Mouse (Mus musculus) small intestine, adult 2 months (tissue): ENCODE data around the gene Adamtsl1. TPM values are rescaled to one million over a fixed set of nuclear protein-coding genes. Genes with fewer than 3 reads are reported as not detected.

Experiments
- H3K27ac ChIP-seq: fragments of 200-500 bp; 2 replicates; pipeline ENCODE4 v1.5.1; 2012; ENCODE audit warnings: low read depth, low read length, control low read depth, inconsistent platforms; ENCODE audit not compliant: insufficient read depth
- H3K27me3 ChIP-seq: fragments of 200-500 bp; 2 replicates; pipeline ENCODE4 v1.6.1; 2012; ENCODE audit warnings: mild to moderate bottlenecking, moderate library complexity, low read length, inconsistent platforms; ENCODE audit not compliant: control insufficient read depth, insufficient read depth
- H3K36me3 ChIP-seq: fragments of 200-500 bp; 2 replicates; pipeline ENCODE4 v1.6.1; 2012; ENCODE audit warnings: mild to moderate bottlenecking, low read length, control low read depth, inconsistent platforms; ENCODE audit not compliant: control insufficient read depth, insufficient read depth
- H3K4me1 ChIP-seq: fragments of 200-500 bp; 2 replicates; pipeline ENCODE4 v1.6.1; 2012; ENCODE audit warnings: low read length, inconsistent platforms, mixed read lengths; ENCODE audit not compliant: control insufficient read depth, insufficient read depth, insufficient read length
- H3K4me3 ChIP-seq: fragments of 200-500 bp; 2 replicates; pipeline ENCODE4 v1.5.1; 2012; ENCODE audit warnings: low read depth, mild to moderate bottlenecking, control low read depth, inconsistent platforms, low read length, moderate library complexity
- CTCF ChIP-seq: fragments of 200-500 bp; IDR thresholded peaks from 2 replicates; pipeline ENCODE4 v1.5.1; 2012; ENCODE audit warnings: low read depth, mild to moderate bottlenecking, control low read depth, inconsistent platforms, low read length, moderate library complexity, mixed read lengths; ENCODE audit not compliant: insufficient replicate concordance, insufficient read length; ENCODE audit errors: extremely low read depth
- POLR2A ChIP-seq: fragments of 200-500 bp; IDR thresholded peaks from 2 replicates; pipeline ENCODE4 v1.6.1; 2012; ENCODE audit warnings: low read depth, mild to moderate bottlenecking, control low read depth, inconsistent platforms, low read length, moderate library complexity
- WGBS: fragments of 180-500 bp; shearing (Covaris S2); methylation state at CpG from one replicate; pipeline ENCODE4 v1.1.7; 2018; 5-methylcytosine and 5-hydroxymethylcytosine counted together
- polyA plus RNA-seq: library from polyadenylated mRNA; depleted of rRNA; stranded (reverse); fragments of >200 nt; gene quantifications from 2 replicates; pipeline ENCODE4 v1.2.3, GENCODE M21; 2012

Gene Adamtsl1
- polyA plus RNA-seq, 1 experiment, result 1.1 TPM

GRCm38 (mm10) chr4:85790226-85790625, 276.3 kb downstream of the Adamtsl1 start:
- Histone ChIP-seq H3K4me3 (no peak overlapping the region), H3K4me1 (no peaks in the 10 kb centered on the region), H3K27me3 (no peaks in the 10 kb centered on the region), H3K36me3 (no peaks in the 10 kb centered on the region), H3K27ac (no peak overlapping the region)
- 49% methylated on average over 2 of the region's 2 CpGs for WGBS
- no peak for TF ChIP-seq CTCF
- no peak for TF ChIP-seq POLR2A

- Histone ChIP-seq H3K4me1 (no peaks in the 10 kb centered on the region), H3K27me3 (no peaks in the 10 kb centered on the region), H3K27ac (no peak overlapping the region), H3K36me3 (no peaks in the 10 kb centered on the region), H3K4me3 (no peak overlapping the region)
- TF ChIP-seq POLR2A, result no peak
- TF ChIP-seq CTCF, result peak; percentile 88; the same call in 1 of the 2 replicates
- 4% methylated on average over 8 of the region's 8 CpGs for WGBS
Observed at GRCm38 (mm10) chr4:85801805-85802204, 287.8 kb downstream of the Adamtsl1 start.

- WGBS, result 67% methylated on average over 3 of the region's 3 CpGs
- no peaks in the 10 kb centered on the region for H3K36me3 ChIP-seq
- H3K4me1 ChIP-seq, result no peaks in the 10 kb centered on the region
- no peak overlapping the region for H3K4me3 ChIP-seq
- TF ChIP-seq POLR2A (no peak), CTCF (no peak)
- H3K27me3 ChIP-seq, result no peaks in the 10 kb centered on the region
- H3K27ac ChIP-seq, result no peak overlapping the region
Observed at GRCm38 (mm10) chr4:85814418-85814817, 300.4 kb downstream of the Adamtsl1 start.

GRCm38 (mm10) chr4:85818504-85818903, 304.5 kb downstream of the Adamtsl1 start:
- Histone ChIP-seq H3K27ac (no peak overlapping the region), H3K4me3 (no peak overlapping the region), H3K4me1 (no peaks in the 10 kb centered on the region), H3K27me3 (no peaks in the 10 kb centered on the region), H3K36me3 (no peaks in the 10 kb centered on the region)
- TF ChIP-seq POLR2A (no peak), CTCF (no peak)
- WGBS, result 56% methylated on average over 2 of the region's 2 CpGs

- Histone ChIP-seq H3K4me1 (no peaks in the 10 kb centered on the region), H3K27me3 (no peaks in the 10 kb centered on the region), H3K36me3 (no peaks in the 10 kb centered on the region), H3K4me3 (no peak overlapping the region), H3K27ac (no peak overlapping the region)
- TF ChIP-seq POLR2A, result no peak
- TF ChIP-seq CTCF, result no peak
- WGBS, result 84% methylated on average over 1 of the region's 1 CpGs
Observed at GRCm38 (mm10) chr4:85819169-85819568, 305.2 kb downstream of the Adamtsl1 start.

GRCm38 (mm10) chr4:85819921-85820320, 305.9 kb downstream of the Adamtsl1 start:
- no peak overlapping the region for H3K27ac ChIP-seq
- no peak overlapping the region for H3K4me3 ChIP-seq
- H3K36me3 ChIP-seq, result no peaks in the 10 kb centered on the region
- TF ChIP-seq POLR2A (no peak), CTCF (no peak)
- no peaks in the 10 kb centered on the region for H3K27me3 ChIP-seq
- H3K4me1 ChIP-seq, result no peaks in the 10 kb centered on the region
- WGBS, result 45% methylated on average over 1 of the region's 1 CpGs

GRCm38 (mm10) chr4:85823952-85824704, 310.2 kb downstream of the Adamtsl1 start:
- Histone ChIP-seq H3K36me3 (no peaks in the 10 kb centered on the region), H3K27ac (no peak overlapping the region), H3K4me3 (no peak overlapping the region), H3K27me3 (no peaks in the 10 kb centered on the region), H3K4me1 (no peaks in the 10 kb centered on the region)
- WGBS, result 62% methylated on average over 8 of the region's 8 CpGs
- TF ChIP-seq POLR2A (no peak), CTCF (no peak)

GRCm38 (mm10) chr4:85824705-85825085, 310.7 kb downstream of the Adamtsl1 start:
- WGBS, result 57% methylated on average over 1 of the region's 1 CpGs
- H3K27me3 ChIP-seq, result no peaks in the 10 kb centered on the region
- H3K36me3 ChIP-seq, result no peaks in the 10 kb centered on the region
- TF ChIP-seq CTCF (no peak), POLR2A (no peak)
- no peaks in the 10 kb centered on the region for H3K4me1 ChIP-seq
- no peak overlapping the region for H3K4me3 ChIP-seq
- no peak overlapping the region for H3K27ac ChIP-seq
